9 mouse cellular contexts compared by ENCODE assay signal in the genomic region with DNA sequence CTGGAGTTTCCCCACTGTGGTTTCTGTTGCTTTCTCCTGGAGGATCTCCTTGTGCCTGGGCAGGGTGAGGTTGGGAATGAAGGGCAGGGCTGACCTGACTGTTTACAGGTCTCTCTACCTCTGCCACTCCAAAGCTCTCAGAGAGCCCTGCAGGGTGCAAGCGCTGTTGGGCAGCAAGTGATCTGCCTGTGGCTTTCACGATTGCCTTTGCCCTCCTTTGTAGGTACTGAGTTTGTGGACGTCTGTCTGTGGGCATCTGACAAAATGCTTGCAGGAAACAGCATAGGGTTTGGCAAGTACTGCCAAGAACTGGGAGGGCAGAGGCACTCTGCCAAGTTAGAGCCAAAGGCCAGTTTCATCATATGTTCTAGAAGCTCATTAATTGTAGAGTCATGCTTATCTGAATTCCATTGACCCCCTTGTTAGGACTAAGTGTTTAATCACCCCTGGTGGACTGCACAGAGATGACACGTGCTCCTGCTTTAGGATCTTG. TPM values are rescaled to one million over a fixed set of nuclear protein-coding genes. Genes with fewer than 3 reads are reported as not detected.
DNase-seq lines count a peak whose midpoint lies in the region; ATAC-seq and TF ChIP-seq lines count a peak whose summit lies in the region.
"Had no signal": no experiment of that assay in that cellular context is flagged by ENCODE, and none has a peak within 500 bp of the region (broad histone marks: within the 10 kb centered on the region; RNA-seq: fewer than 3 reads in every experiment).

No protein-coding gene starts in this region.

- H3K4me1 ChIP-seq in heart, embryonic 15.5 days (replicated peaks) = peaks cover 12% of the 10 kb centered on the region
- peaks cover 11% of the 10 kb centered on the region for H3K4me1 ChIP-seq in embryonic facial prominence, embryonic 15.5 days
- peaks cover 4% of the 10 kb centered on the region for H3K4me1 ChIP-seq in lung, adult 2 months (ENCODE audit: control insufficient read depth, insufficient read depth, low read length)
- H3K4me1 ChIP-seq in hindbrain, embryonic 12.5 days = peaks cover 10% of the 10 kb centered on the region

- WGBS in heart, embryonic 15.5 days = 13% methylated on average over 4 of the region's 4 CpGs
- 40% methylated on average over 4 of the region's 4 CpGs for WGBS in embryonic facial prominence, embryonic 15.5 days
- 12% methylated on average over 4 of the region's 4 CpGs for WGBS in lung, adult 2 months
- 37% methylated on average over 4 of the region's 4 CpGs for WGBS in hindbrain, embryonic 12.5 days

- H3K4me3 ChIP-seq in heart, embryonic 15.5 days = no peak overlapping the region
- no peak overlapping the region for H3K4me3 ChIP-seq in embryonic facial prominence, embryonic 15.5 days (replicated peaks)
- H3K4me3 ChIP-seq in lung, adult 2 months (replicated peaks; ENCODE audit: extremely low read depth, low read depth, low read length) = no peak overlapping the region
- H3K4me3 ChIP-seq in gastrocnemius, adult 2 months = no peak overlapping the region
- H3K4me3 ChIP-seq in hindbrain, embryonic 12.5 days = no peak overlapping the region

- ATAC-seq in heart, embryonic 15.5 days (replicated peaks; ENCODE audit: insufficient number of reproducible peaks, insufficient read depth, low FRiP score, low read depth) = 0 out of 2 replicates have a peak, but pooled peaks have one; percentile 27
- ATAC-seq in embryonic facial prominence, embryonic 15.5 days (ENCODE audit: insufficient number of reproducible peaks, low FRiP score, low TSS enrichment, low read depth) = no peak
- no peak for ATAC-seq in hindbrain, embryonic 12.5 days (ENCODE audit: low FRiP score)

- no peaks in the 10 kb centered on the region for H3K36me3 ChIP-seq in heart, embryonic 15.5 days
- H3K36me3 ChIP-seq in embryonic facial prominence, embryonic 15.5 days = no peaks in the 10 kb centered on the region
- no peaks in the 10 kb centered on the region for H3K36me3 ChIP-seq in hindbrain, embryonic 12.5 days
- H3K36me3 ChIP-seq: G1E had no signal

- H3K27me3 ChIP-seq in heart, embryonic 15.5 days = no peaks in the 10 kb centered on the region
- no peaks in the 10 kb centered on the region for H3K27me3 ChIP-seq in embryonic facial prominence, embryonic 15.5 days
- 0 out of 2 replicates have a peak, but pooled peaks cover 3% of the 10 kb centered on the region for H3K27me3 ChIP-seq in hindbrain, embryonic 12.5 days

- no peaks in the 10 kb centered on the region for H3K9me3 ChIP-seq in heart, embryonic 15.5 days (replicated peaks)
- H3K9me3 ChIP-seq in embryonic facial prominence, embryonic 15.5 days (replicated peaks) = no peaks in the 10 kb centered on the region
- H3K9me3 ChIP-seq in hindbrain, embryonic 12.5 days (replicated peaks) = no peaks in the 10 kb centered on the region

- H3K27ac ChIP-seq in heart, embryonic 15.5 days = no peak overlapping the region
- peak overlapping the region; percentile 69 for H3K27ac ChIP-seq in embryonic facial prominence, embryonic 15.5 days (replicated peaks)
- H3K27ac ChIP-seq in gastrocnemius, adult 2 months = no peak overlapping the region
- no peak overlapping the region for H3K27ac ChIP-seq in hindbrain, embryonic 12.5 days

- H3K9ac ChIP-seq in heart, embryonic 15.5 days = no peak overlapping the region
- H3K9ac ChIP-seq in embryonic facial prominence, embryonic 15.5 days = no peak overlapping the region
- no peak overlapping the region for H3K9ac ChIP-seq in hindbrain, embryonic 12.5 days

- intact Hi-C loops in heart, postnatal 25 days (cut with DNase I) = no loop called here
- intact Hi-C loops in gastrocnemius, adult 2 months (cut with DNase I) = no loop called here

- peak overlapping the region; percentile 10 for H3K4me2 ChIP-seq in heart, embryonic 15.5 days
- no peak overlapping the region for H3K4me2 ChIP-seq in embryonic facial prominence, embryonic 15.5 days (replicated peaks)
- no peak overlapping the region for H3K4me2 ChIP-seq in hindbrain, embryonic 12.5 days (replicated peaks)

- no peak for TF ChIP-seq CTCF in lung, adult 2 months (IDR thresholded peaks at IDR 0.05; ENCODE audit: insufficient read depth, low read length)
- no peak for TF ChIP-seq CTCF in gastrocnemius, adult 2 months (IDR thresholded peaks at IDR 0.05)

- TF ChIP-seq POLR2A in lung, adult 2 months (IDR thresholded peaks at IDR 0.05; ENCODE audit: borderline replicate concordance, extremely low read depth, low read depth, low read length) = no peak

- DNase-seq in heart, postnatal 25 days (ENCODE audit: low spot score) = no peak
- DNase-seq in NIH3T3 (ENCODE audit: low read depth) = peak; percentile 66
- DNase-seq in lung, adult 2 months = peak; percentile 65
- no peak for DNase-seq in gastrocnemius, adult 2 months
- no peak for DNase-seq in gastrocnemius, postnatal 25 days

RNA-seq across cellular contexts. Expression of gene Lypd6b, which starts 24.4 kb away (rescaled TPM):
- polyA plus RNA-seq in heart, embryonic 15.5 days (2015; fragmentation: Nextera tagmentation; extraction: Ambion mirVana) = 1.0 and 2.8 TPM in 2 replicates
- total RNA-seq in heart, postnatal 25 days (2021) = not detected
- polyA plus RNA-seq in embryonic facial prominence, embryonic 15.5 days (2015; fragmentation: Nextera tagmentation; extraction: Ambion mirVana) = 12.0 and 12.5 TPM in 2 replicates
- 1.0 and 1.5 TPM in 2 replicates for polyA plus RNA-seq in lung, adult 2 months (2012; rRNA removed)
- total RNA-seq in gastrocnemius, adult 2 months (2021) = not detected
- total RNA-seq in gastrocnemius, postnatal 25 days (2021) = not detected
- 1.7 and 2.6 TPM in 2 replicates for polyA plus RNA-seq in hindbrain, embryonic 12.5 days (2016; fragmentation: Nextera tagmentation; extraction: Ambion mirVana)
- polyA plus RNA-seq: G1E had no signal

Comparison
In these comparisons a context has a peak if more than half of its experiments do, and no peak if none do; other contexts are left out.
1. DNase-seq: peak in NIH3T3 (single experiment) and lung, adult 2 months (single experiment); none in heart, postnatal 25 days (single experiment), gastrocnemius, adult 2 months (single experiment) and gastrocnemius, postnatal 25 days (single experiment).